Mouse (Mus musculus) retina, adult 2 months (tissue): Measurements from ENCODE around the gene Abi3.

Source experiments
- DNase-seq: peaks from one replicate; pipeline ENCODE4 v3.0.0-alpha.2; 2012; ENCODE audit warnings: low read depth, low spot score

The Abi3 gene

GRCm38 (mm10) chr11:95789451-95789891, 52.8 kb downstream of the Abi3 start:
- no peak for DNase-seq

- no peak for DNase-seq
These were observed 55.8 kb downstream of the Abi3 start for GRCm38 (mm10) chr11:95786511-95786910.

- no peak for DNase-seq
These were observed 56.6 kb downstream of the Abi3 start for GRCm38 (mm10) chr11:95785675-95786074.

- no peak for DNase-seq
These were observed 58.3 kb downstream of the Abi3 start for GRCm38 (mm10) chr11:95783958-95784357.

GRCm38 (mm10) chr11:95783457-95783856, 58.8 kb downstream of the Abi3 start:
- no peak for DNase-seq

GRCm38 (mm10) chr11:95781557-95781956, 60.7 kb downstream of the Abi3 start:
- DNase-seq: no peak

- no peak for DNase-seq
These were observed 61.8 kb downstream of the Abi3 start for GRCm38 (mm10) chr11:95780480-95780879.
